Mouse (Mus musculus) retina, postnatal 7 days (tissue): Measurements from ENCODE around the gene Gm21304.
"Not testable (repeated sequence)": the region's sequence is repeated elsewhere in the genome, so short reads cannot be mapped to it uniquely, and the experiment has no call there.

Experiments used
- DNase-seq: peaks from one replicate; pipeline ENCODE4 v3.0.0-alpha.2; 2012; ENCODE audit warnings: low read depth, low spot score

Gene Gm21304

GRCm38 (mm10) chr10:104168215-104168614, at the start of gene Gm21304:
Gm21304 (plus strand) TSS chr10:104168515.
- DNase-seq = not testable (repeated sequence)

GRCm38 (mm10) chr10:104142687-104143086, 25.6 kb upstream of the Gm21304 start, which contains the start of gene Gm21293:
Gm21293 (plus strand) TSS chr10:104142987.
- DNase-seq = not testable (repeated sequence)

- DNase-seq = not testable (repeated sequence)
These were observed 17.1 kb upstream of the Gm21304 start, which contains the start of gene Gm6763 for GRCm38 (mm10) chr10:104151197-104151596. Gm6763 (plus strand) TSS chr10:104151497.

- DNase-seq = not testable (repeated sequence)
These were observed 8.6 kb upstream of the Gm21304 start, which contains the start of gene Gm8764 for GRCm38 (mm10) chr10:104159706-104160105. Gm8764 (plus strand) TSS chr10:104160006.

- DNase-seq = not testable (repeated sequence)
These were observed 8.4 kb downstream of the Gm21304 start, which contains the start of gene Gm21312 for GRCm38 (mm10) chr10:104176724-104177123. Gm21312 (plus strand) TSS chr10:104177024.

GRCm38 (mm10) chr10:104185233-104185632, 16.9 kb downstream of the Gm21304 start, which contains the start of gene Gm20765:
Gm20765 (plus strand) TSS chr10:104185533.
- DNase-seq = not testable (repeated sequence)

GRCm38 (mm10) chr10:104193742-104194141, 25.4 kb downstream of the Gm21304 start, which contains the start of gene Gm4340:
Gm4340 (plus strand) TSS chr10:104194042.
- not testable (repeated sequence) for DNase-seq

GRCm38 (mm10) chr10:104209655-104210054, 41.3 kb downstream of the Gm21304 start:
- DNase-seq = no peak

GRCm38 (mm10) chr10:104210268-104210990, 42.1 kb downstream of the Gm21304 start:
- no peak for DNase-seq

GRCm38 (mm10) chr10:104214527-104214926, 46.2 kb downstream of the Gm21304 start:
- no peak for DNase-seq
